Mouse (Mus musculus) intestine, postnatal 0 days (tissue): ENCODE results near the gene Dnah1. TPM values are rescaled to one million over a fixed set of nuclear protein-coding genes. Genes with fewer than 3 reads are reported as not detected.

Experiments used
- ATAC-seq: fragments of 200-750 bp; cut with Nextera tagmentation; 2 replicates; pipeline ENCODE4 v1.8.0; 2017; ENCODE audit warnings: mild to moderate bottlenecking, moderate TSS enrichment, moderate library complexity
- H3K27ac ChIP-seq: fragments of 300-500 bp; sonication (generic); 2 replicates; pipeline ENCODE4 v1.5.1; 2014; ENCODE audit warnings: mild to moderate bottlenecking, low read depth, low read length, moderate library complexity
- H3K27me3 ChIP-seq: fragments of 300-500 bp; sonication (generic); replicated peaks from 2 replicates; pipeline ENCODE4 v1.6.1; 2014; ENCODE audit warnings: low read length, mixed read lengths; ENCODE audit not compliant: control insufficient read depth, insufficient read depth
- H3K36me3 ChIP-seq: fragments of 300-500 bp; sonication (generic); 2 replicates; pipeline ENCODE4 v1.6.1; 2014; ENCODE audit warnings: mild to moderate bottlenecking, moderate library complexity; ENCODE audit not compliant: control insufficient read depth, insufficient read depth
- H3K4me1 ChIP-seq: fragments of 300-500 bp; sonication (generic); replicated peaks from 2 replicates; pipeline ENCODE4 v1.6.1; 2014; ENCODE audit warnings: antibody characterized with exemption, low read length, mixed read lengths; ENCODE audit not compliant: control insufficient read depth, insufficient read depth
- H3K4me2 ChIP-seq: fragments of 300-500 bp; sonication (generic); replicated peaks from 2 replicates; pipeline ENCODE4 v1.6.1; 2014; ENCODE audit warnings: low read depth, mild to moderate bottlenecking, moderate library complexity
- H3K4me3 ChIP-seq: fragments of 300-500 bp; sonication (generic); 2 replicates; pipeline ENCODE4 v1.5.1; 2014; ENCODE audit warnings: low read depth, low read length
- H3K9ac ChIP-seq: fragments of 300-500 bp; sonication (generic); 2 replicates; pipeline ENCODE4 v1.6.1; 2014; ENCODE audit warnings: mild to moderate bottlenecking, low read depth, low read length
- H3K9me3 ChIP-seq: fragments of 300-500 bp; sonication (generic); 2 replicates; pipeline ENCODE4 v1.6.1; 2016; ENCODE audit warnings: mixed run types; ENCODE audit not compliant: control insufficient read depth
- CTCF ChIP-seq: sonication (generic); IDR thresholded peaks from 2 replicates; pipeline ENCODE4 v1.5.1; 2016; ENCODE audit warnings: low read depth, mild to moderate bottlenecking, control low read depth, antibody characterized with exemption, moderate library complexity
- WGBS: fragments of 180-500 bp; shearing (Covaris S2); extraction: QIAGEN DNeasy Blood & Tissue Kit; methylation state at CpG from one replicate; pipeline ENCODE4 v1.1.7; 2014; 5-methylcytosine and 5-hydroxymethylcytosine counted together
- polyA plus RNA-seq: library from polyadenylated mRNA; unstranded; fragments of >200 nt; fragmentation: Nextera tagmentation; extraction: Ambion mirVana; gene quantifications from 2 replicates; pipeline ENCODE4 v1.2.1, GENCODE M21; 2015

The Dnah1 gene
- polyA plus RNA-seq, 1 experiment from 2014 or later: 0.57 TPM

GRCm38 (mm10) chr14:31323189-31323588, 507 bp downstream of the Dnah1 start:
- Histone ChIP-seq H3K4me3 (peak overlapping the region; percentile 25), H3K27me3 (no peaks in the 10 kb centered on the region), H3K27ac (no peak overlapping the region), H3K4me1 (no peaks in the 10 kb centered on the region), H3K9ac (no peak overlapping the region), H3K36me3 (no peaks in the 10 kb centered on the region), H3K4me2 (peak overlapping the region; percentile 67), H3K9me3 (no peaks in the 10 kb centered on the region)
- no peak for ATAC-seq
- 62% methylated on average over 4 of the region's 4 CpGs for WGBS
- no peak for TF ChIP-seq CTCF

DNA sequence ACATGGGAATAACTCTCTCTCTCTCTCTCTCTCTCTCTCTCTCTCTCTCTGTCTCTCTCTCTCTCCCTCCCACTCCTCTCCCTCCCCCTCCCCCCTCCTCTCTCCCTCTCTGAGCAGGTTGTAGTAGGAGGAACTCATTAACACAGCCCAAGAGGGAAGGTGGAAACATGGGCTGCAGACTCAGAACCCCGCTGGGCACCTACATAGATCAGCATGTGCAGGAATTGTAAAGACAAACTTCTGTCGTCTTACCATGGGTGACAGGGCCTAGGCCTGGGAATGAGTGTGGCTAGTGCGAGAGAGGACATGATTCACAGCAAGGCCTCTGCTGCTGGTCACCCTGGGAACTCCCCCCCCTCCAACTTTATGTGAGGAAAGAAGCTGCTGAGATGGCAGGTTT, 1.5 kb downstream of the Dnah1 start:
- ATAC-seq: no peak
- H3K27me3 ChIP-seq: no peaks in the 10 kb centered on the region
- WGBS: 86% methylated on average over 3 of the region's 3 CpGs
- no peak for TF ChIP-seq CTCF
- no peaks in the 10 kb centered on the region for H3K4me1 ChIP-seq
- no peak overlapping the region for H3K9ac ChIP-seq
- H3K4me2 ChIP-seq: no peak overlapping the region
- no peak overlapping the region for H3K4me3 ChIP-seq
- H3K27ac ChIP-seq: no peak overlapping the region
- no peaks in the 10 kb centered on the region for H3K36me3 ChIP-seq
- no peaks in the 10 kb centered on the region for H3K9me3 ChIP-seq

DNA sequence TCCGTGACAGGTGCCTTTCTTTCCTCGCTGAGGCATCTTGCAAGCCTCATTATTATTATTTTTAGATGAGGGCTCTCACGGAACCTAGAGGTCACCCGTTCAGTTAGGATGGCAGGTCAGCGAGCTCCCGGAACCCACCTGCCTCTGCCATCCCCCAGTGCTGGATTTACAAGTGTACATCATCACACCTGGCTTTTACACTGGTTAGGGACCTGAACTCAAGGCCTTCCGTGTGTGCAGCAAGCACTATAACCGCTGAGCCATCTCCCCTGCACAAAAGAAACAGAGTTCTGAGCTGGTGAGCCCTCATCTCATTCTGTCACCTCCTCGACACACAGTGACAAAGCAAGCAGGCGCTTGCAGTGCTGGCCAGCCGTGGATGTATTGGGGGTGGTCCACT, 2.5 kb downstream of the Dnah1 start:
- Histone ChIP-seq H3K4me1 (no peaks in the 10 kb centered on the region), H3K9me3 (no peaks in the 10 kb centered on the region), H3K9ac (no peak overlapping the region), H3K27me3 (no peaks in the 10 kb centered on the region), H3K4me2 (no peak overlapping the region), H3K36me3 (no peaks in the 10 kb centered on the region), H3K4me3 (no peak overlapping the region), H3K27ac (no peak overlapping the region)
- WGBS: 92% methylated on average over 11 of the region's 11 CpGs
- no peak for TF ChIP-seq CTCF
- ATAC-seq: no peak

DNA sequence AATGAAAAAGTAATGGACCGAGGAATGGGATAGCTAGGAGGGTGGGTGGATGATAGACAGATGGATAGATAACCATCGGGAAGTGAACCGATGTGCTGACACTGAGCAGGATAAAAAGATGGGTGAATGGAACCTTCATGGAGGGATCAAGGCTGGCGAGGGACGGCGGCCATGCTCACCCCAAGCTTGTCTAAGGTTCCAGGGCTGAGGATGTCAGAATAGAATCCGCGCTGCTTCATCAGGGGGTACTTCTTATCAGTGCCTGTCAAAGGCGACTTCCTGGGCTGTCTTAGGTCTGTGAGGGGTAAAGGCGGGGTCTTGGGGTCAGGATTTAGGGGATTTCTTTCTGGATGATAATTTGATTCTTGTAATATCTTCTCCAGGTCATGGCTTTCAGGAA, 4.2 kb downstream of the Dnah1 start:
- Histone ChIP-seq H3K4me3 (no peak overlapping the region), H3K9ac (no peak overlapping the region), H3K4me1 (no peaks in the 10 kb centered on the region), H3K27ac (no peak overlapping the region), H3K4me2 (no peak overlapping the region), H3K27me3 (no peaks in the 10 kb centered on the region), H3K9me3 (no peaks in the 10 kb centered on the region), H3K36me3 (no peaks in the 10 kb centered on the region)
- no peak for TF ChIP-seq CTCF
- WGBS: 82% methylated on average over 10 of the region's 10 CpGs
- ATAC-seq: no peak

GRCm38 (mm10) chr14:31317754-31318153, 5.9 kb downstream of the Dnah1 start:
- no peak overlapping the region for H3K4me3 ChIP-seq
- H3K9me3 ChIP-seq: no peaks in the 10 kb centered on the region
- H3K27me3 ChIP-seq: no peaks in the 10 kb centered on the region
- no peak for TF ChIP-seq CTCF
- no peak overlapping the region for H3K4me2 ChIP-seq
- no peaks in the 10 kb centered on the region for H3K4me1 ChIP-seq
- H3K27ac ChIP-seq: no peak overlapping the region
- 81% methylated on average over 3 of the region's 3 CpGs for WGBS
- no peak for ATAC-seq
- no peaks in the 10 kb centered on the region for H3K36me3 ChIP-seq
- H3K9ac ChIP-seq: no peak overlapping the region

- TF ChIP-seq CTCF: no peak
- H3K9ac ChIP-seq: no peak overlapping the region
- H3K36me3 ChIP-seq: no peaks in the 10 kb centered on the region
- no peak overlapping the region for H3K4me3 ChIP-seq
- no peak overlapping the region for H3K27ac ChIP-seq
- H3K27me3 ChIP-seq: no peaks in the 10 kb centered on the region
- WGBS: 64% methylated on average over 12 of the region's 12 CpGs
- ATAC-seq: peak; percentile 43; the same call in 1 of the 2 replicates
- no peaks in the 10 kb centered on the region for H3K9me3 ChIP-seq
- H3K4me2 ChIP-seq: no peak overlapping the region
- H3K4me1 ChIP-seq: no peaks in the 10 kb centered on the region
These were observed 7.1 kb downstream of the Dnah1 start for GRCm38 (mm10) chr14:31316613-31317012.

- Histone ChIP-seq H3K4me3 (no peak overlapping the region), H3K27me3 (no peaks in the 10 kb centered on the region), H3K9me3 (no peaks in the 10 kb centered on the region), H3K9ac (no peak overlapping the region), H3K4me2 (no peak overlapping the region), H3K36me3 (no peaks in the 10 kb centered on the region), H3K27ac (no peak overlapping the region), H3K4me1 (no peaks in the 10 kb centered on the region)
- TF ChIP-seq CTCF: no peak
- ATAC-seq: no peak
- 69% methylated on average over 3 of the region's 3 CpGs for WGBS
These were observed 10.5 kb downstream of the Dnah1 start for GRCm38 (mm10) chr14:31313192-31313591.
